Mouse (Mus musculus): ENCODE results near the gene H2-Ab1. TPM values are rescaled to one million over a fixed set of nuclear protein-coding genes. Genes with fewer than 3 reads are reported as not detected.
A peak's percentile ranks its signal among the peaks of the same experiment; 100 is the strongest.

H2-Ab1 gene
- polyA plus RNA-seq, 1 experiment from 2014 or later: 2.8 TPM

DNA sequence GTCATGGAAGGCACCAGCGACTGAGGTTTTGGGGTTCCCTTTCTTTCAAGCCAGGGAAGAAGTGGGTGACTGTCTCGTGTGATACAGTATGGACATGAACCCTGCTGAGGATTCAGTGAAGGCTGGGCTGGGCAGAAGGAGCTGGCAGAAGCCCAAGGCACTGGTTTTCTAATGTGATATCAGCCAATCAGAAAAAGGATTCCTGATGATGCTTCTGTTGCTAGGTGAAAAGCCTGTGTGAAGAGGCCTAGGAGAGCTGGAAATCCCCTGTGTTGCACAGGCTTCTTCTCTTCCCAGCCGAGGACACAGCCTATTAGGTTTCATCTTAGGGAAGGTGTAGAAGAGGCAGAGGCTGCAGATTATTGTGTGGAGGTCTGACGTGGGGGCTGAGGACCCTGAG, 4.0 kb downstream of the H2-Ab1 start:
- Histone ChIP-seq H3K4me1 (replicated peaks) (peaks cover 14% of the 10 kb centered on the region), H3K27ac (no peak overlapping the region), H3K4me3 (replicated peaks) (no peak overlapping the region), H3K4me2 (no peak overlapping the region), H3K27me3 (peaks cover 45% of the 10 kb centered on the region), H3K9me3 (no peaks in the 10 kb centered on the region), H3K9ac (replicated peaks) (no peak overlapping the region), H3K36me3 (no peaks in the 10 kb centered on the region)
- no peak for ATAC-seq (ENCODE audit: insufficient number of reproducible peaks, insufficient read depth, low FRiP score, low TSS enrichment, low read depth)
- WGBS: 21% methylated on average over 4 of the region's 4 CpGs

- no peaks in the 10 kb centered on the region for H3K9me3 ChIP-seq
- H3K4me1 ChIP-seq (replicated peaks): peaks cover 14% of the 10 kb centered on the region
- H3K4me3 ChIP-seq (replicated peaks): peak overlapping the region; percentile 54
- no peak overlapping the region for H3K9ac ChIP-seq (replicated peaks)
- 1% methylated on average over 8 of the region's 8 CpGs for WGBS
- H3K4me2 ChIP-seq: peak overlapping the region; percentile 96
- peaks cover 45% of the 10 kb centered on the region for H3K27me3 ChIP-seq
- no peak overlapping the region for H3K27ac ChIP-seq
- H3K36me3 ChIP-seq: no peaks in the 10 kb centered on the region
- ATAC-seq (ENCODE audit: insufficient number of reproducible peaks, insufficient read depth, low FRiP score, low TSS enrichment, low read depth): peak; percentile 70
These were observed 5.6 kb downstream of the H2-Ab1 start for GRCm38 (mm10) chr17:34263068-34263467.

GRCm38 (mm10) chr17:34263811-34264371, 6.4 kb downstream of the H2-Ab1 start:
- ATAC-seq (ENCODE audit: insufficient number of reproducible peaks, insufficient read depth, low FRiP score, low TSS enrichment, low read depth): no peak
- H3K36me3 ChIP-seq: no peaks in the 10 kb centered on the region
- H3K4me3 ChIP-seq (replicated peaks): peak overlapping the region; percentile 54
- H3K27ac ChIP-seq: no peak overlapping the region
- H3K9ac ChIP-seq (replicated peaks): no peak overlapping the region; the same call in 1 of the 2 replicates
- H3K9me3 ChIP-seq: no peaks in the 10 kb centered on the region
- H3K4me1 ChIP-seq (replicated peaks): peaks cover 14% of the 10 kb centered on the region
- peaks cover 40% of the 10 kb centered on the region for H3K27me3 ChIP-seq
- WGBS: 5% methylated on average over 14 of the region's 14 CpGs
- H3K4me2 ChIP-seq: peak overlapping the region; percentile 96

- H3K9ac ChIP-seq (replicated peaks): peak overlapping the region; percentile 67
- under 1% methylated on average over 88 of the region's 93 CpGs for WGBS
- no peaks in the 10 kb centered on the region for H3K36me3 ChIP-seq
- no peak overlapping the region for H3K27ac ChIP-seq
- H3K4me3 ChIP-seq (replicated peaks): peak overlapping the region; percentile 54
- peaks cover 34% of the 10 kb centered on the region for H3K27me3 ChIP-seq
- peak overlapping the region; percentile 96 for H3K4me2 ChIP-seq
- H3K4me1 ChIP-seq (replicated peaks): peaks cover 14% of the 10 kb centered on the region
- no peaks in the 10 kb centered on the region for H3K9me3 ChIP-seq
- 0 out of 2 replicates have a peak, but pooled peaks have one; percentile 22 for ATAC-seq (ENCODE audit: insufficient number of reproducible peaks, insufficient read depth, low FRiP score, low TSS enrichment, low read depth)
These were observed 7.2 kb downstream of the H2-Ab1 start for GRCm38 (mm10) chr17:34264452-34265351.

- 74% methylated on average over 2 of the region's 2 CpGs for WGBS
- peaks cover 14% of the 10 kb centered on the region for H3K4me1 ChIP-seq (replicated peaks)
- no peak overlapping the region for H3K27ac ChIP-seq
- no peak overlapping the region for H3K9ac ChIP-seq (replicated peaks)
- peaks cover 25% of the 10 kb centered on the region for H3K27me3 ChIP-seq
- H3K4me2 ChIP-seq: no peak overlapping the region
- no peaks in the 10 kb centered on the region for H3K9me3 ChIP-seq
- ATAC-seq (ENCODE audit: insufficient number of reproducible peaks, insufficient read depth, low FRiP score, low TSS enrichment, low read depth): no peak
- no peak overlapping the region for H3K4me3 ChIP-seq (replicated peaks)
- H3K36me3 ChIP-seq: no peaks in the 10 kb centered on the region
These were observed 10.8 kb downstream of the H2-Ab1 start for GRCm38 (mm10) chr17:34268262-34268661.

GRCm38 (mm10) chr17:34268748-34269147, 11.3 kb downstream of the H2-Ab1 start:
- no peak overlapping the region for H3K4me2 ChIP-seq
- H3K4me1 ChIP-seq (replicated peaks): peaks cover 14% of the 10 kb centered on the region
- H3K9me3 ChIP-seq: no peaks in the 10 kb centered on the region
- H3K36me3 ChIP-seq: no peaks in the 10 kb centered on the region
- no peak overlapping the region for H3K9ac ChIP-seq (replicated peaks)
- H3K27ac ChIP-seq: no peak overlapping the region
- no peak overlapping the region for H3K4me3 ChIP-seq (replicated peaks)
- 89% methylated on average over 2 of the region's 2 CpGs for WGBS
- H3K27me3 ChIP-seq: peaks cover 20% of the 10 kb centered on the region
- no peak for ATAC-seq (ENCODE audit: insufficient number of reproducible peaks, insufficient read depth, low FRiP score, low TSS enrichment, low read depth)

GRCm38 (mm10) chr17:34269817-34270216, 12.3 kb downstream of the H2-Ab1 start:
- Histone ChIP-seq H3K4me3 (replicated peaks) (no peak overlapping the region), H3K27me3 (peaks cover 9% of the 10 kb centered on the region), H3K36me3 (no peaks in the 10 kb centered on the region), H3K9ac (replicated peaks) (no peak overlapping the region), H3K9me3 (no peaks in the 10 kb centered on the region), H3K27ac (no peak overlapping the region), H3K4me1 (replicated peaks) (peaks cover 6% of the 10 kb centered on the region), H3K4me2 (no peak overlapping the region)
- no peak for ATAC-seq (ENCODE audit: insufficient number of reproducible peaks, insufficient read depth, low FRiP score, low TSS enrichment, low read depth)
- 68% methylated on average over 4 of the region's 4 CpGs for WGBS

GRCm38 (mm10) chr17:34270230-34270629, 12.7 kb downstream of the H2-Ab1 start:
- Histone ChIP-seq H3K4me1 (replicated peaks) (peaks cover 2% of the 10 kb centered on the region; the same call in 1 of the 2 replicates), H3K4me2 (no peak overlapping the region), H3K9ac (replicated peaks) (no peak overlapping the region), H3K27me3 (peaks cover 5% of the 10 kb centered on the region), H3K9me3 (no peaks in the 10 kb centered on the region), H3K27ac (no peak overlapping the region), H3K4me3 (replicated peaks) (no peak overlapping the region), H3K36me3 (no peaks in the 10 kb centered on the region)
- ATAC-seq (ENCODE audit: insufficient number of reproducible peaks, insufficient read depth, low FRiP score, low TSS enrichment, low read depth): no peak
- 79% methylated on average over 2 of the region's 2 CpGs for WGBS

- no peak overlapping the region for H3K4me2 ChIP-seq
- no peaks in the 10 kb centered on the region for H3K4me1 ChIP-seq (replicated peaks)
- H3K27me3 ChIP-seq: no peaks in the 10 kb centered on the region
- H3K4me3 ChIP-seq (replicated peaks): no peak overlapping the region
- H3K27ac ChIP-seq: no peak overlapping the region
- no peak overlapping the region for H3K9ac ChIP-seq (replicated peaks)
- H3K36me3 ChIP-seq: no peaks in the 10 kb centered on the region
- 87% methylated on average over 2 of the region's 2 CpGs for whole genome bisulfite sequencing
- no peaks in the 10 kb centered on the region for H3K9me3 ChIP-seq
- no peak for ATAC-seq (ENCODE audit: insufficient number of reproducible peaks, insufficient read depth, low FRiP score, low TSS enrichment, low read depth)
These were observed 13.5 kb downstream of the H2-Ab1 start for GRCm38 (mm10) chr17:34270940-34271339.

- no peak overlapping the region for H3K4me2 ChIP-seq
- no peaks in the 10 kb centered on the region for H3K9me3 ChIP-seq
- H3K27ac ChIP-seq: no peak overlapping the region
- ATAC-seq (ENCODE audit: insufficient number of reproducible peaks, insufficient read depth, low FRiP score, low TSS enrichment, low read depth): no peak
- H3K9ac ChIP-seq (replicated peaks): no peak overlapping the region
- no peaks in the 10 kb centered on the region for H3K4me1 ChIP-seq (replicated peaks)
- H3K27me3 ChIP-seq: no peaks in the 10 kb centered on the region
- no peak overlapping the region for H3K4me3 ChIP-seq (replicated peaks)
- H3K36me3 ChIP-seq: no peaks in the 10 kb centered on the region
- 85% methylated on average over 1 of the region's 1 CpGs for WGBS
These were observed 14.6 kb downstream of the H2-Ab1 start for GRCm38 (mm10) chr17:34272102-34272501.

- H3K27me3 ChIP-seq: peaks cover 8% of the 10 kb centered on the region
- H3K36me3 ChIP-seq: no peaks in the 10 kb centered on the region
- no peaks in the 10 kb centered on the region for H3K9me3 ChIP-seq
- WGBS: 80% methylated on average over 1 of the region's 1 CpGs
- peak; percentile 71 for ATAC-seq (ENCODE audit: insufficient number of reproducible peaks, insufficient read depth, low FRiP score, low TSS enrichment, low read depth)
- H3K4me1 ChIP-seq (replicated peaks): no peaks in the 10 kb centered on the region
- no peak overlapping the region for H3K4me3 ChIP-seq (replicated peaks)
- no peak overlapping the region for H3K9ac ChIP-seq (replicated peaks)
- H3K27ac ChIP-seq: no peak overlapping the region
- no peak overlapping the region for H3K4me2 ChIP-seq
These were observed 23.1 kb downstream of the H2-Ab1 start for GRCm38 (mm10) chr17:34280499-34281038.
